ENCODE assay signal across 13 mouse cellular contexts in genomic region chr9:110348899-110349298, GRCm38 (mm10).
"Had no signal": no experiment of that assay in that cellular context is flagged by ENCODE, and none has a peak within 500 bp of the region (broad histone marks: within the 10 kb centered on the region; RNA-seq: fewer than 3 reads in every experiment).

No protein-coding gene starts in this region.

- H3K9ac ChIP-seq: kidney, embryonic 15.5 days; liver, embryonic 14.5 days; midbrain, embryonic 13.5 days had no signal

- H3K27ac ChIP-seq: kidney, embryonic 15.5 days; left cerebral cortex, adult 2 months; limb, embryonic 10.5 days; liver, embryonic 14.5 days; midbrain, embryonic 13.5 days had no signal

- DNase-seq: kidney, adult 2 months; kidney, postnatal 14 days; lung, adult 2 months; right cerebral cortex, adult 18-20 months; right cerebral cortex, postnatal 25 days; thymus, adult 18-20 months; thymus, postnatal 14 days had no signal

- H3K4me2 ChIP-seq: kidney, embryonic 15.5 days; midbrain, embryonic 13.5 days had no signal

- H3K4me3 ChIP-seq: kidney, embryonic 15.5 days; left cerebral cortex, adult 2 months; limb, embryonic 10.5 days; midbrain, embryonic 13.5 days had no signal

- ATAC-seq: intestine, embryonic 16.5 days; midbrain, embryonic 13.5 days had no signal

- H3K9me3 ChIP-seq: kidney, embryonic 15.5 days; limb, embryonic 10.5 days; midbrain, embryonic 13.5 days had no signal

- H3K36me3 ChIP-seq: limb, embryonic 10.5 days; midbrain, embryonic 13.5 days had no signal

- H3K4me1 ChIP-seq: midbrain, embryonic 13.5 days had no signal

- H3K27me3 ChIP-seq: kidney, embryonic 15.5 days; midbrain, embryonic 13.5 days had no signal
